Mouse (Mus musculus) lung, postnatal 0 days (tissue): ENCODE results near the gene Rtbdn. TPM values are rescaled to one million over a fixed set of nuclear protein-coding genes. Genes with fewer than 3 reads are reported as not detected.
A peak's percentile ranks its signal among the peaks of the same experiment; 100 is the strongest.

ENCODE experiments used
- ATAC-seq: fragments of 200-750 bp; cut with Nextera tagmentation; 2 replicates; pipeline ENCODE4 v1.8.0; 2017; ENCODE audit warnings: moderate library complexity
- DNase-seq: peaks from one replicate; pipeline ENCODE4 v3.0.0-alpha.2; 2016; ENCODE audit warnings: low spot score
- H3K27ac ChIP-seq: fragments of 300-500 bp; sonication (generic); 2 replicates; pipeline ENCODE4 v1.5.1; 2014; ENCODE audit warnings: antibody characterized with exemption, mild to moderate bottlenecking, low read length, mixed read lengths
- H3K27me3 ChIP-seq: fragments of 300-500 bp; sonication (generic); replicated peaks from 2 replicates; pipeline ENCODE4 v1.6.1; 2014; ENCODE audit warnings: low read length, mixed read lengths; ENCODE audit not compliant: insufficient read depth
- H3K36me3 ChIP-seq: fragments of 300-500 bp; sonication (generic); 2 replicates; pipeline ENCODE4 v1.6.1; 2014; ENCODE audit warnings: low read length, mixed read lengths; ENCODE audit not compliant: insufficient read depth
- H3K4me1 ChIP-seq: fragments of 300-500 bp; sonication (generic); 2 replicates; pipeline ENCODE4 v1.6.1; 2014; ENCODE audit warnings: antibody characterized with exemption, low read depth, low read length, mixed read lengths; ENCODE audit not compliant: insufficient read depth
- H3K4me2 ChIP-seq: fragments of 300-500 bp; sonication (generic); replicated peaks from 2 replicates; pipeline ENCODE4 v1.6.1; 2014; ENCODE audit warnings: low read depth, mild to moderate bottlenecking, low read length, moderate library complexity, mixed read lengths
- H3K4me3 ChIP-seq: fragments of 300-500 bp; sonication (generic); 2 replicates; pipeline ENCODE4 v1.5.1; 2014; ENCODE audit warnings: low read depth, low read length
- H3K9ac ChIP-seq: fragments of 300-500 bp; sonication (generic); replicated peaks from 2 replicates; pipeline ENCODE4 v1.6.1; 2014; ENCODE audit warnings: low read depth, mild to moderate bottlenecking
- H3K9me3 ChIP-seq: fragments of 300-500 bp; sonication (generic); 2 replicates; pipeline ENCODE4 v1.6.1; 2016; ENCODE audit warnings: low read length, mixed read lengths
- CTCF ChIP-seq: IDR thresholded peaks from 2 replicates; pipeline ENCODE4 v1.5.1; 2016; ENCODE audit warnings: antibody characterized with exemption, mild to moderate bottlenecking
- EP300 ChIP-seq: IDR thresholded peaks from 2 replicates; pipeline ENCODE4 v1.6.1; 2016; ENCODE audit warnings: antibody characterized with exemption, mild to moderate bottlenecking, control low read depth
- WGBS: fragments of 180-500 bp; shearing (Covaris S2); extraction: QIAGEN DNeasy Blood & Tissue Kit; methylation state at CpG from one replicate; pipeline ENCODE4 v1.1.7; 2014; 5-methylcytosine and 5-hydroxymethylcytosine counted together
- polyA plus RNA-seq: library from polyadenylated mRNA; unstranded; fragments of >200 nt; fragmentation: Nextera tagmentation; extraction: Ambion mirVana; gene quantifications from 2 replicates; pipeline ENCODE4 v1.2.1, GENCODE M21; 2015

Gene Rtbdn
- polyA plus RNA-seq, 1 experiment from 2014 or later = not detected

GRCm38 (mm10) chr8:84969241-84970134, 22.7 kb downstream of the Rtbdn start, which contains the start of the genes Gm49661, Prdx2 and Rnaseh2a:
Gene Gm49661 (minus strand): TSS chr8:84969433.
Gene Prdx2 (plus strand): TSS chr8:84969587.
Gene Rnaseh2a (minus strand): TSS chr8:84969767.
- ATAC-seq (peak; percentile 70), DNase-seq (peak; percentile 84)
- peak within 1 kb of the TSS; percentile 87 for H3K4me2 ChIP-seq
- peak within 1 kb of the TSS; percentile 51 for H3K4me3 ChIP-seq
- H3K27ac ChIP-seq = peak within 1 kb of the TSS; percentile 87
- peaks cover 24% of the 10 kb centered on the region; the same call in 1 of the 2 replicates for H3K4me1 ChIP-seq
- H3K27me3 ChIP-seq = no peaks in the 10 kb centered on the region
- peaks cover 3% of the 10 kb centered on the region; the same call in 1 of the 2 replicates for H3K36me3 ChIP-seq
- H3K9ac ChIP-seq = peak within 1 kb of the TSS; percentile 54
- H3K9me3 ChIP-seq = no peaks in the 10 kb centered on the region
- no peak for TF ChIP-seq EP300
- TF ChIP-seq CTCF = no peak
- under 1% methylated on average over 49 of the region's 56 CpGs for WGBS

GRCm38 (mm10) chr8:84970135-84970790, 23.5 kb downstream of the Rtbdn start:
- Histone ChIP-seq H3K4me2 (peak overlapping the region; percentile 87), H3K27me3 (no peaks in the 10 kb centered on the region), H3K9ac (peak overlapping the region; percentile 54), H3K36me3 (peaks cover 3% of the 10 kb centered on the region; the same call in 1 of the 2 replicates), H3K4me3 (peak overlapping the region; percentile 51), H3K9me3 (no peaks in the 10 kb centered on the region), H3K4me1 (peaks cover 20% of the 10 kb centered on the region; the same call in 1 of the 2 replicates), H3K27ac (peak overlapping the region; percentile 65; the same call in 1 of the 2 replicates)
- TF ChIP-seq CTCF (no peak), EP300 (no peak)
- DNase-seq (no peak), ATAC-seq (no peak)
- WGBS = 5% methylated on average over 21 of the region's 21 CpGs

GRCm38 (mm10) chr8:84970913-84971312, 24.1 kb downstream of the Rtbdn start:
- peaks cover 18% of the 10 kb centered on the region; the same call in 1 of the 2 replicates for H3K4me1 ChIP-seq
- 61% methylated on average over 5 of the region's 5 CpGs for WGBS
- TF ChIP-seq CTCF = no peak
- no peak for TF ChIP-seq EP300
- H3K36me3 ChIP-seq = peaks cover 3% of the 10 kb centered on the region; the same call in 1 of the 2 replicates
- DNase-seq = no peak
- H3K4me3 ChIP-seq = 0 out of 2 replicates have a peak overlapping the region, but pooled peaks have one; percentile 51
- no peaks in the 10 kb centered on the region for H3K27me3 ChIP-seq
- no peaks in the 10 kb centered on the region for H3K9me3 ChIP-seq
- no peak overlapping the region for H3K27ac ChIP-seq
- no peak for ATAC-seq
- H3K4me2 ChIP-seq = peak overlapping the region; percentile 87; the same call in 1 of the 2 replicates
- no peak overlapping the region for H3K9ac ChIP-seq

- no peak for ATAC-seq
- no peaks in the 10 kb centered on the region for H3K9me3 ChIP-seq
- 83% methylated on average over 1 of the region's 1 CpGs for WGBS
- no peak overlapping the region for H3K4me3 ChIP-seq
- H3K27me3 ChIP-seq = no peaks in the 10 kb centered on the region
- DNase-seq = no peak
- H3K4me2 ChIP-seq = no peak overlapping the region
- no peak overlapping the region for H3K27ac ChIP-seq
- H3K36me3 ChIP-seq = peaks cover 3% of the 10 kb centered on the region; the same call in 1 of the 2 replicates
- TF ChIP-seq CTCF = no peak
- H3K4me1 ChIP-seq = peaks cover 14% of the 10 kb centered on the region; the same call in 1 of the 2 replicates
- H3K9ac ChIP-seq = no peak overlapping the region
Measured at GRCm38 (mm10) chr8:84973079-84973478, 26.3 kb downstream of the Rtbdn start.

- Histone ChIP-seq H3K36me3 (peaks cover 3% of the 10 kb centered on the region; the same call in 1 of the 2 replicates), H3K9me3 (no peaks in the 10 kb centered on the region), H3K4me1 (peaks cover 12% of the 10 kb centered on the region; the same call in 1 of the 2 replicates), H3K9ac (no peak overlapping the region), H3K4me2 (no peak overlapping the region), H3K4me3 (no peak overlapping the region), H3K27me3 (no peaks in the 10 kb centered on the region), H3K27ac (no peak overlapping the region)
- ATAC-seq = no peak
- 53% methylated on average over 4 of the region's 4 CpGs for WGBS
- TF ChIP-seq EP300 (no peak), CTCF (peak; percentile 96)
- peak; percentile 91 for DNase-seq
Measured at GRCm38 (mm10) chr8:84973803-84974542, 27.2 kb downstream of the Rtbdn start.
